Comparison of ENCODE assay signal across 24 mouse cellular contexts in the genomic region with DNA sequence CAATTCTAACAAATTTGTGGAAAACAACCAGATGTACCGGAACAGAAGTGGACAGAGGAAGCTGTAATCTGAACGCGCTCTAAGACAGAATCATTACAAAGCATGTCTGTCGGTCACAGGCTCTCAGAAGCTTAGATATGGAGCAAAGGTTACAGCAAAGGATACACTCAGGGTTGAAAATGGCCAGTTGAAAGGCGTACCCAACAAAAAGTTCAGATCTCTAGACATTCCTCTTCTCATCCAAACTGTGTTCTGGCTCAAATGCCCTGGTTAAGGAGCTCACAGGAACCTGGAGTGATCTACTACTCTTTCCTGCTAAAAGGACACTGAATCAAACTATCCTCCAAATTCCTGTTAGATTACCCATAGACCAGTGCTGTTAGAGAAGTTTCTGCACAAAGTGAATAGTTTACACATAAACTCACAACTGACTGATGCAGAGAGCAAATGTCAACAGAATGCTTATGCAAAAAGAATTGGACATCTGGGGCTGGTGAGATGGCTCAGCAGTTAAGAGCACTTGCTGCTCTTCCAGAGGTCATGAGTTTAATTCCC. TPM values are rescaled to one million over a fixed set of nuclear protein-coding genes. Genes with fewer than 3 reads are reported as not detected.
DNase-seq lines count a peak whose midpoint lies in the region; ATAC-seq and TF ChIP-seq lines count a peak whose summit lies in the region.
"Had no signal": no experiment of that assay in that cellular context is flagged by ENCODE, and none has a peak within 500 bp of the region (broad histone marks: within the 10 kb centered on the region; RNA-seq: fewer than 3 reads in every experiment).

No protein-coding gene starts in this region.

- H3K9ac ChIP-seq in kidney, postnatal 0 days (ENCODE audit: low read depth, low read length): no peak overlapping the region
- H3K9ac ChIP-seq: embryonic facial prominence, embryonic 15.5 days; heart, embryonic 15.5 days; hindbrain, embryonic 13.5 days had no signal

- H3K4me1 ChIP-seq in kidney, postnatal 0 days (replicated peaks; ENCODE audit: insufficient read depth, low read length): no peaks in the 10 kb centered on the region
- H3K4me1 ChIP-seq: embryonic facial prominence, embryonic 15.5 days; forebrain, embryonic 10.5 days; heart, embryonic 15.5 days; hindbrain, embryonic 13.5 days had no signal

- peak; percentile 71 for DNase-seq in heart, adult 11 months
- DNase-seq in heart, adult 9 months (ENCODE audit: low spot score in 2 of 2): no peak
- peak; percentile 18 to 41 for DNase-seq in kidney, adult 8-10 months
- no peak for DNase-seq in kidney, postnatal 10 days
- DNase-seq in kidney, postnatal 0 days (ENCODE audit: low spot score): no peak
- peak; percentile 30 for DNase-seq in yolk sac, embryonic 10.5 days (ENCODE audit: low spot score)
- DNase-seq in left cerebral cortex, adult 9 months (ENCODE audit: low spot score in 2 of 2): no peak
- no peak for DNase-seq in thymus, postnatal 36 days
- DNase-seq: adrenal gland, adult 2 months; adrenal gland, postnatal 25 days; cerebellum, adult 18-20 months; cerebellum, postnatal 10 days; gastrocnemius, adult 2 months; gastrocnemius, postnatal 36 days; heart, adult 18-20 months; heart, postnatal 14 days had no signal

- ATAC-seq in kidney, postnatal 0 days (replicated peaks; ENCODE audit: low FRiP score, low read depth): peak; percentile 72
- ATAC-seq: forebrain, embryonic 14.5 days; Patski had no signal

- no peak overlapping the region for H3K4me3 ChIP-seq in kidney, postnatal 0 days (replicated peaks; ENCODE audit: low read depth, low read length)
- H3K4me3 ChIP-seq: embryonic facial prominence, embryonic 15.5 days; erythroblast, embryonic 14.5 days; forebrain, embryonic 10.5 days; gastrocnemius, adult 2 months; heart, embryonic 15.5 days; hindbrain, embryonic 13.5 days had no signal

- WGBS in kidney, postnatal 0 days: 80% methylated on average over 5 of the region's 5 CpGs

- H3K27me3 ChIP-seq in kidney, postnatal 0 days (ENCODE audit: insufficient read depth, low read length): no peaks in the 10 kb centered on the region
- H3K27me3 ChIP-seq: embryonic facial prominence, embryonic 15.5 days; heart, embryonic 15.5 days; hindbrain, embryonic 13.5 days; Patski had no signal

- H3K9me3 ChIP-seq in kidney, postnatal 0 days (replicated peaks; ENCODE audit: low read length): no peaks in the 10 kb centered on the region
- H3K9me3 ChIP-seq: embryonic facial prominence, embryonic 15.5 days; forebrain, embryonic 10.5 days; heart, embryonic 15.5 days; hindbrain, embryonic 13.5 days had no signal

- no peak for TF ChIP-seq CTCF in kidney, postnatal 0 days (IDR thresholded peaks at IDR 0.05; ENCODE audit: low read depth)

- H3K36me3 ChIP-seq in kidney, postnatal 0 days (ENCODE audit: insufficient read depth, low read length): 0 out of 2 replicates have a peak, but pooled peaks cover 2% of the 10 kb centered on the region

- H3K4me2 ChIP-seq in kidney, postnatal 0 days (ENCODE audit: low read length): no peak overlapping the region
- H3K4me2 ChIP-seq: embryonic facial prominence, embryonic 15.5 days; heart, embryonic 11.5 days; heart, embryonic 15.5 days; hindbrain, embryonic 13.5 days had no signal

- no peak overlapping the region for H3K27ac ChIP-seq in kidney, postnatal 0 days
- H3K27ac ChIP-seq: embryonic facial prominence, embryonic 15.5 days; forebrain, embryonic 10.5 days; gastrocnemius, adult 2 months; heart, embryonic 15.5 days; hindbrain, embryonic 13.5 days had no signal

RNA-seq across cellular contexts. Expression of gene Cox7a2, which starts 7.4 kb away (rescaled TPM):
- 1,196 and 1,379 TPM in 2 replicates for polyA plus RNA-seq in kidney, postnatal 0 days (2015; fragmentation: Nextera tagmentation; extraction: Ambion mirVana)

RNA-seq across cellular contexts. Expression of gene Tmem30a, which starts 26.2 kb away (rescaled TPM):
- 97.8 and 98.0 TPM in 2 replicates for polyA plus RNA-seq in kidney, postnatal 0 days (2015; fragmentation: Nextera tagmentation; extraction: Ambion mirVana)

RNA-seq across cellular contexts. Expression of gene Col12a1, which starts 48.4 kb away (rescaled TPM):
- 42.8 and 43.5 TPM in 2 replicates for polyA plus RNA-seq in kidney, postnatal 0 days (2015; fragmentation: Nextera tagmentation; extraction: Ambion mirVana)
- polyA plus RNA-seq: erythroblast, embryonic 14.5 days had no signal

Comparison
In these comparisons a context has a peak if more than half of its experiments do, and no peak if none do; other contexts are left out.
1. DNase-seq: peak in heart, adult 11 months (single experiment), kidney, adult 8-10 months (2 of 2) and yolk sac, embryonic 10.5 days (single experiment); none in heart, adult 9 months (0 of 2), kidney, postnatal 10 days (single experiment), kidney, postnatal 0 days (single experiment), left cerebral cortex, adult 9 months (0 of 2) and thymus, postnatal 36 days (0 of 2).